Mouse (Mus musculus) c-Kit-negative CD71-positive TER-119-positive erythroid progenitor cells, embryonic 14.5 days (primary cell): ENCODE measurements around the gene Tmprss6.

Experiments
- DNase-seq: peaks from one replicate; pipeline ENCODE4 v3.0.0-alpha.2; 2013; ENCODE audit warnings: low read depth, low spot score

The Tmprss6 gene

DNA sequence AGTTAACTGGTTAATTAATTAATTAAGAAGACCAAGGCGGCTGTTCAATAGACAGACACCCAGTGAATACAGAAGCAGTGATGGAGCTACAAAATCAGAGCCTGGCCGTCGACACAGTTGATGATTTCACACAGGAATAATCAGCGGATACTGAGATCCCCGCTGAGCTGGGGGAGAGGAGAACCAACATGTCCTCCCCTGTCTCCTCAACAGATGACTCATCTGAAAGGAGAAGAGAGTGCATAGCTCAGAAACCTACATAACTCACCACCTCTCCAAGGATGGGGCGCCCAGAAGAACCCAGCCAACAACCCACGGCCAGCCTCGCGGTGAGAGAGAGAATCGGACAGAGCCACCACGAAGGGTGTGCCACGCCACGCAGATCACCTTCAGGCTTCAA lies 48.0 kb downstream of the Tmprss6 start:
- DNase-seq, result no peak

DNA sequence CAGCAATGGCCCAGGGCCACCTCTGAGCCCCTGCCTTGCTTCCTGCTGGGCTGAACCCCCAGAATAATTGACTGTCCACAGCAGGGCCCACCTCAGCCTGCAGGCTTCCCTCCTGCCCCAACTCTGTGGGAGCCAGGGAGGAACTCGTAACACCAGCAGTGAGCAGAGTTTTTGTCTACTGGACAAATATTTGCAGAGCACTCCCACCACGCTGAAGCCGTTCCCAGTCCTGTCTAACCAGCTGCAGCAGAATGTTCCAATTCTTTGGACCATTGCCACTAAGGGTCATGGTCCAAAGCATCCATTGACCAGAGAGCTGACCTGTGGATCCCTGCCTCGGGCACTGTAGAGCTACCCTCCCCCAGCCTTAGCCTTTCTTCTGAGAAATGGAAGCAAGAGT lies 51.5 kb downstream of the Tmprss6 start:
- DNase-seq, result no peak

DNA sequence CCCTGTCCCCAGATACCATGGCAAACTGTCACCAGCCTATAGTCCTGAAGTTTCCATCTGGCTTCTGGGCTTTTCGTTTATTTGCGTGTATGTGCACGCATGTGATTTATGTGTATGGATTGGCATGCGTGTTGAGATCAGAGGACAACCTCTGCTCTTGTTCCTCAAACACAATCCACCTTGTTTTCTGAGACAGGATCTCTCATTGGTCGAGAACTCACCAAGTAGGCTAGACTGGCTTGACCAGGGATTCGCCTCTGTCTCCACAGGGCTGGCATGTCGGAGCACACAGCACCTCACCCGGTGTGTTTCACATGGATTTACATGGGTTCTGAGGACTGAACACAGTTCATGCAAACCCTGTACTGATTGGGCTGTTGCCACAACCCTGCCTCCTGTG lies 54.3 kb downstream of the Tmprss6 start:
- DNase-seq, result no peak

DNA sequence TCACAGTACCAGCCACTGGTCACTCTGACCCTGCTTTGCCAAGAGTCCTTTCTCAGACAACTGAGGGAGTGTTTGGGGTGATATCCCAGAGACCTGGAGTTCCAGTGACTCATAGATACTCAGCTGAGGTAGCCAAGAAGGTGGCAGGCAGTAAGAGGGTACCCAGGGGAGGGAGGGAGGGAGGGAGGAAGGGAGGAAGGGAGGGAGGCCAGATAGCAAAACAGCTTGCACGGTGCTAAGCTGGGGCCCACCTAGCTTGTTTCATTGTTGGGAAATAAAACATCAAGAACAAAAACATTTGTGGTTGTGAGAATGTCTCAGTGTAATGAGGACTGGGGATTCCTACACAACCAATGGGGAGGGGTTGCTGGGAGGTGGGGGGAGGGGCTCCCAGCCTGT lies 54.7 kb downstream of the Tmprss6 start:
- DNase-seq, result no peak

DNA sequence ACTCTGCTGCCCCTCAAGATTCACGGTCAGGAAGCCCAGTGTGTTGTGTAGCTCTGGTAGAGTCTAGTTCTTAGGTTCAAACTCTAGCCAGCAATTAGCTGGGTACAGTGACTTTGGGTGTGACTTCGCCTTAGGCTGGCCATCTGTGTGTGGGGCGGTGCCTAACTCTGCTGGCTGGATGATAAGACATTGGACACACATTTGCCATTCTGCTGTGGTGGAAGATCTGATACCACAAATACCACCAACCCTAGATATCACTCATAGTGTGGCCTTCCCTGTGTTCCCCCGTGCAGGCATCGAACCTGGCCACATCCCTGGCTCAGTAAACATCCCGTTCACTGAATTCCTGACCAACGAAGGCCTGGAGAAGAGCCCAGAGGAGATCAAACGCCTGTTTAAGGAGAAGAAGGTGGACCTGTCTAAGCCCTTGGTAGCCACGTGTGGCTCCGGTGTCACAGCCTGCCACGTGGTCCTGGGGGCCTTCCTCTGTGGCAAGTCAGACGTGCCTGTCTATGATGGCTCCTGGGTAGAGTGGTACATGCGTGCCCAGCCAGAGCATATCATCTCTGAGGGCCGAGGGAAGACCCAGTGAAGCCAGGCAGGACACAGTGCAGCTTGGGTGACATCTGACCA lies 55.2 kb downstream of the Tmprss6 start:
- peak; percentile 82 for DNase-seq

DNA sequence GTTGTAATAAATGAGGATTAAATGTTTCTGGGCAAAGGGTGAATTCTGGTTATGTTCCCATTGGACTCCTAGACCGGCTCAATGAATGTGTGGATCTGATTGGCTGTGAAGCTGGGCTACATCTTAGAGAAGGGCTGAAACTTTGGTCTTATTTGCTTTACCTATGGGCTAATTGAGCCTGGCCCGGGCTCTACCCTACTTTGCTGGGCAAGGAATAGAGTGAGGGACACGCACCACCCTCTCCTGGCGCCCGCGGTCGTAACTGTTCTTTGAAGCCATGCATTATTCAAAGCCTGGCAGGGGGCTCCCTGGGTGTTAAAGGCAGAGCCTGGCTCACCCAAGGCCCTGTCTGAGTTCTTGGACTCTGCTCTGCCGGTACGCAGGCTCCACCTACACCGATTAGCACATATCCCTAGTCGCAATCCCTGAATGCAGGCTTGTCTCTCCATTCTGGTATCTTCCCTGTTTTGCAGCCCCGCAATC lies 58.8 kb downstream of the Tmprss6 start:
- DNase-seq, result no peak

DNA sequence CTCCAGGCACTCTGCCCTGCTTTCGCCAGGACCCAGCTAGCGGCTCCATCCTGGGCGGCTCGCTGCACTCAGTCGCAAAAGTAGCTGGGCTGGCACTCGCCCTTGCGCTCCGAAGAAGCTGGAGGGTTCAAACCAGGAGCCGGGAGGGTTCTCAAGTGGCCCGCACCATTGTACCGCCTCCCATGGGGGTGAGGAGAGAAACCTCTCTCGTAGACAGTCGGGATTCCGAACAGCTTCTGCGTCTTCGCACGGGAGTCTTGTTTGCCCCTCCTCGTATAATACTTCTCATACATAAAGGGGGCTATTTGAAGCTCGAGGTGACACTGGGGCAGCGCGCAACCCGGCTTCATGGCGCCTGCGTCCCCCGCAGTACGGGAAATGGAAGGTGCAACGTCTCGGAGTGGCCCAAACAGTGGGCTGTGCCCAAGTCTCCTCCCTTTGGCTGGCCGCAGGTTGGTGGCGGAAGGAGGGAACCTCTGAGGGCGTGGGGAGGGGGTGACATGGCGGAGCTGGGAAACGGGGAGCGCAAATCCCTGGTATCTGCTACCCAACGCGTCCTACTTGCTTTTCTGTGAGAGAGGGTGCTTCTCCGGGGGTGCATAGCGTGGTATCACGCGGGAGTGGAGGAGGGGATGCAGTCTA lies 62.0 kb downstream of the Tmprss6 start, which contains the start of gene Mpst:
Gene Mpst, plus strand, starts transcription at position 124 of the 642 bp plus-strand sequence.
- peak; percentile 81 for DNase-seq

DNA sequence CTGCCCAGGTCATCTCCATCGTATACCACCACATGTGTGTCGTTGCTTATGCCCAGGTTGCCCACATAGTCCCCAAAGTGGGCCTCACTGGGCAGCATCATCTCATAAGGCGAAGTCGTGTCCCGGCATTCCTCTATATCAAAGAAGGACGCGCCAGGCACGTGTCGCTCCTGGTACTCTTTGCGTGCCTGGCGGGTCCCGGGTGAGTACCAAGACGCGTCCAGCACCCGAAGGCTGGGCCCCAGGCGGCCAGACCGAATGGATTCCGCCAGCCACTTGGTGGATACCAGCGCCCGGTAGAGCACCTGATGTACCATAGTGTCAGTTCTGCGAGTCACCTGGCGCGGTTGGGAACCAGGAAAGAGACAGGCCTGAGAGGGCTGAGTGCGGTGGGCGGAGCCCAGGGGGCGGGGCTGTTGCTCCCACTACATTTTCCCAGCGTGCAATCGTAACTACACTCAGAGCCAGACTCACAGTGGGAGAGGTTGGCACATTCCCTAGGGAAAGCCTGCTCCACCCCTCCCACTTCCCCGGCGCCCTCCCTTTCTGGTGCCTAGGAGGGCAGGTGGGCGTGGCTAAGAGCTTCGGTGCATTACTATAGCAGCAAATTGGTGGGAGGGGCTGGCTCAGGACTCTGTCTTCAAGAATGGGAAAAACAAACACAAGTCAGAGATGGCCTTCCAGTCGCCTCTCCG lies 62.8 kb downstream of the Tmprss6 start, which contains the start of gene Tst:
Gene Tst, minus strand, starts transcription at position 391 of the 695 bp plus-strand sequence.
- peak; percentile 70 for DNase-seq

DNA sequence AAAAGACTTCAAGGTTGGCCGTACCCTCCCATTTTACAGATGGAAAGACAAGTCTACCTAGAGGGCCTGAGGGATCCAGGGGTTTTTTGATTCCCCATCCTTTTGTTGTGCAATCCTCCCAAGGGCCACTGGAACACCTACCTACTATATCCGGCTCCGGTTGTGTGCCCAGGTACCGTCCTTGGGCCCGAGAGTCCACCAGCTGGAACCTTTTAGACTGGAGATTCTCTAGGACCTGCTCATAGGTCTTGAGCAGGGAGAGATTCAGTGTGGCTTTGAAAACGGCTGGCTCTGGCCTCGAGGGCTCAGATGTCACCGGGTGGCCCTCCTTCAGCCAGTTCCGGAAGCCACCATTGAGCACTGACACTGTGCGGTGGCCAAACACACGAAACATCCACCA lies 63.3 kb downstream of the Tmprss6 start:
- no peak for DNase-seq

DNA sequence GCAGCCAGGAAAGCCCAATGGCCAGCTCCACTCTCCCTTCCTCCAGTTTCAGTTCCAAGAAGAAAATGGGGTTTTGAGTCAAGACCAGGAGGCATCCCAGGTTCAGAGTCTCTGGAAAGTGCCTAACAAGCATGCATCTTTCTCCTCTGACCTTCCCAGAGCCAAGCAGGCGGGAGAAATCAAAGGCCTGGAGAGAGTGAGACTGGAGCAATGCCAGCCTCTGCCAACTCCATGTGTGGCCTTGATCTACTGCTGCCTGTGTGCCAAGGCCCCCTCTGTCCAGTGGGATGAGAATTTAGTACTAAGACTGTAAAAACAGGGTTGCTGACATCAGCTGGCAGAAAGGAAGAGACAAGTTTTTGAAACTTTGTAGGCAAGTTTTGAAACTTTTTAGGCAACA lies 64.5 kb downstream of the Tmprss6 start:
- no peak for DNase-seq

DNA sequence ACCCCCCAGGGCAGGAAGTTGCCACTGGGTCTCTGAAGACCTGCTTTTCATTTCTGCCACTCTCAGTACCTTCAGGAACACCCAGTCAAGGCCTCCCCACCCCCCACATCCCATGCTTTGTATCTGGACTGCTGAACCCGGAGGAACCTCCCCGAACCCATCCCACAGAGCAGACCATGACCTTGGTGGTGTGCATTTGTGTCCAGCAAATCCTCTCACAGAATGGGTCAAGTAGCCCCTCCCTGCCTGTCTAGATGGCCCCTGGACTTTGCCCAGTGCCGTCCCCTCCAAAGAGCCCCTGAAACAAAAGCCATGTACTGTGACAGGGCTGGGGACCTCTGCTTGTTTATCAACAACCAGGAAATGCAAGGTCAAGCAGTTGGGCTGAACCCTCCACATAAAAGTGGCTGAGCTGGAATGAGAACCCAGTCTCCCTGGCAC lies 65.1 kb downstream of the Tmprss6 start:
- DNase-seq, result no peak

DNA sequence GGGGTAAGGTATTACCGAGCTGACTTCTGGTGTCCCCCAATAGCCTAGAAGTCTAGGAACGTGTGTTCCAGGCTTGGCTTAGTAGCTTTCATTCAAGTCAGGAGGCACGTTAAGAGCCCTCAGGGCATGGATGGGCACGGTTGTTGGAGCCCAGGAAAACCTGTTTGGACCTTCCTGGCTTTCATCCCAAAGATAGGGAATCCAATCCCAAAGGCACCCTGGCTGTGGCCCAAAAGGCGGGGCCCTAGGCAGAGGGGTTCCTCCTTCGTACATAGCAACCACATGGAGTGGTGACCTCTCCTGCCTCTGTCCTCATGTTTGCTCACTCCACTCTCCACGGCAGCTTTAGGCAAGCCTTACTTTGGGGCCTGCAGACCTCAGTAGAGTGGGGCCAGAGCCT lies 66.0 kb downstream of the Tmprss6 start:
- no peak for DNase-seq

DNA sequence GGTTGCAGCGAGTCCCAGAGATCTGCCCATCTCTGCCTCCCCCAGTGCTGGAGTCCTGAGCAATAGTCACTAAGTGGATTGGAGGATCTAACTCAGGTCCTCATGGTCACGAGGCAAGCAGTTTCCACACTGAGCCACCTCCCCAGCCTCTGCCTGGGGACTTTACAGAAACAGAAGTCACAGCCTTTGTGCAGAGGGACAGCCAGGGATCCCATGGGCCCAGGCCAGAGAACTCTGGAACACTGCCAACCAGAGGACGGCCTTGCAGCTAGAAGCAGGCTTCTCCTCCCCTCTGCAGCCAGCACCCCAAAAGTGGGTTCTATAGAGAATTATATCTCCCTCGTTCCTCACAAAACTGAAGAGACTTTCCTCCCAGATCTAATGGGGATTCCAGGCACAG lies 66.5 kb downstream of the Tmprss6 start:
- DNase-seq, result no peak

DNA sequence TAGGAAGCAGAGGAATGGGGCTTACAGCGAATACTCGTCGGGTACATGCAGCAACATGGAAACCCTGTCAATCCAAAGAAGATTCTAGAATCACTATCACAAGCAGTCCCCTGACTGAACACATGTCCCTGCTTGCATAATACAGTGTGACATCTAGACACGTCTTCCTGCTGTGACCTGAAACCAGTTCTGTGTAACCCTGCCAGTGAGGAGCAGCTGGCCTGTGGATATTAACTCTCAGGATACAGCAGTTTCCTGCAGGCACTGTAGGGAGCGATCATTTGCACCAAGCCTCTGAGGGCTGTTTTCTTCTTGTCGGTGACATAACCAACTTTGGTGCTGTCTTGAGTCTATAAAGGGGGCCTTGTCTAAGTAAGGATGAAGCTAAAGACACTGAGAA lies 67.1 kb downstream of the Tmprss6 start:
- DNase-seq, result no peak

DNA sequence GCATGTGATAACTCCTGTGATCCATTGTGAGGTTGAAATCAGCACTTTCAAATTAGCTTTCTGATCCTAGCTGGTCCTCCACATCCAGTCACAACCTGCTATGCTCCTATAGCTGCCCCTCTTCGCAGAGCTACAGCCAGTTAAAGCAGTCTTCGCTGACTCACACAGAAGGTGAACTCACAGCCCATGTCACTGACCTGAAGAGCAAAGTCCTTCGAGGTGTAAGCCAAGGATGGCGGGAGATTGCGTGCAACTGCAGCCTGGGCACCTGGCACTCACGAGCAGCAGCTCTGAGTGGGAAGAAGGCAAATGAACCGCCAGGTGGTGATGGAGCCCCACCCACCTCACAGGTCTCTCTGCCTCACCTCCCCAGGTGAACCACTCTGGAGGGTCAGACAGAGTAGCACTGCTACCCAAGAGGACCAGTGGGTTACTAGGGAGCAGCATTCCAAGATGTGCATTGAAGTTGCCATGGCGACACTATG lies 72.9 kb downstream of the Tmprss6 start, which contains the start of gene Tex33:
Gene Tex33, minus strand, starts transcription at position 435 of the 485 bp plus-strand sequence.
- no peak for DNase-seq

DNA sequence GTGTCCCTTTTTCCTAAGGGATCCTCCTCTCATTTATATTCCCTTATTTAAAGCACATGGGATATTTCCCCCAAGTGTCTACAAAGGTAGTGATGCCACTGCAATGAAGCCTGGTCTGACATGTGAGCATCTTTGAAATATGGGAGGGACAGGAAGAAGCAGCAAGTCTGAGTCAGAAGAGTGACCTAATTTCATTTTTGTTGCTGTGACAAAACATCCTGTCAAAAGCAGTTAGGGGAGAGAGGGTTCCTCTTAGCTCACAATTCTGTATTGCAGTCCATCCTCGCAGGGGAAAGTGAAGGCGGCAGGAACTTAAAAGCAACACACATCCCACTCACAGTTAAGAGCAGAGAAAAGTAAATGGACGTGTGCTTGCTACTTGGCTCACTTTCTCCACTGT lies 77.6 kb downstream of the Tmprss6 start:
- no peak for DNase-seq
